Mouse (Mus musculus): Measurements from ENCODE around the gene Olfr10. TPM values are rescaled to one million over a fixed set of nuclear protein-coding genes. Genes with fewer than 3 reads are reported as not detected.

Olfr10 gene
- not detected in 2 replicates for polyA plus RNA-seq (2012; rRNA removed)
- polyA plus RNA-seq (2014; fragmentation: Nextera tagmentation; extraction: Ambion mirVana) = not detected in 2 replicates

GRCm38 (mm10) chr11:49304441-49304840 is at the start of gene Olfr10:
Gene Olfr10, plus strand, starts transcription at chr11:49304741.
- H3K4me3 ChIP-seq (replicated peaks; ENCODE audit: low read length) = no peak within 1 kb of the TSS
- H3K27me3 ChIP-seq (ENCODE audit: control insufficient read depth, insufficient read depth, low read length) = no peaks in the 10 kb centered on the region
- H3K9ac ChIP-seq (ENCODE audit: low read depth, low read length, severe bottlenecking) = no peak within 1 kb of the TSS
- H3K27ac ChIP-seq (replicated peaks; ENCODE audit: low read depth, low read length) = no peak within 1 kb of the TSS
- no peaks in the 10 kb centered on the region for H3K9me3 ChIP-seq (ENCODE audit: control insufficient read depth, low read length)
- ATAC-seq (ENCODE audit: low FRiP score, low read depth) = no peak
- H3K36me3 ChIP-seq (ENCODE audit: control insufficient read depth, insufficient read depth, low read length) = no peaks in the 10 kb centered on the region
- DNase-seq (ENCODE audit: low spot score) = no peak
- no peak for TF ChIP-seq POLR2A (IDR thresholded peaks at IDR 0.05; ENCODE audit: borderline replicate concordance, extremely low read depth, insufficient read depth, insufficient read length)
- no peak within 1 kb of the TSS for H3K4me2 ChIP-seq (replicated peaks; ENCODE audit: low read depth, low read length, severe bottlenecking)
- no peaks in the 10 kb centered on the region for H3K4me1 ChIP-seq (ENCODE audit: control insufficient read depth, insufficient read depth, low read length)

GRCm38 (mm10) chr11:49259296-49259695 is 45.2 kb upstream of the Olfr10 start:
- no peaks in the 10 kb centered on the region for H3K4me1 ChIP-seq (ENCODE audit: control insufficient read depth, insufficient read depth, low read length)
- no peaks in the 10 kb centered on the region for H3K9me3 ChIP-seq (ENCODE audit: control insufficient read depth, low read length)
- no peak for TF ChIP-seq POLR2A (IDR thresholded peaks at IDR 0.05; ENCODE audit: borderline replicate concordance, extremely low read depth, insufficient read depth, insufficient read length)
- H3K36me3 ChIP-seq (ENCODE audit: control insufficient read depth, insufficient read depth, low read length) = peaks cover 73% of the 10 kb centered on the region
- H3K4me3 ChIP-seq (replicated peaks; ENCODE audit: low read length) = no peak overlapping the region
- H3K27me3 ChIP-seq (ENCODE audit: control insufficient read depth, insufficient read depth, low read length) = no peaks in the 10 kb centered on the region
- WGBS = 88% methylated on average over 2 of the region's 2 CpGs
- no peak overlapping the region for H3K27ac ChIP-seq (replicated peaks; ENCODE audit: low read depth, low read length)
- H3K4me2 ChIP-seq (replicated peaks; ENCODE audit: low read depth, low read length, severe bottlenecking) = no peak overlapping the region
- no peak for DNase-seq (ENCODE audit: low spot score)
- ATAC-seq (ENCODE audit: low FRiP score, low read depth) = no peak
- H3K9ac ChIP-seq (ENCODE audit: low read depth, low read length, severe bottlenecking) = no peak overlapping the region

- Histone ChIP-seq H3K27ac (replicated peaks; ENCODE audit: low read depth, low read length) (no peak overlapping the region), H3K9ac (ENCODE audit: low read depth, low read length, severe bottlenecking) (no peak overlapping the region), H3K4me1 (ENCODE audit: control insufficient read depth, insufficient read depth, low read length) (no peaks in the 10 kb centered on the region), H3K4me3 (replicated peaks; ENCODE audit: low read length) (no peak overlapping the region), H3K27me3 (ENCODE audit: control insufficient read depth, insufficient read depth, low read length) (no peaks in the 10 kb centered on the region), H3K36me3 (ENCODE audit: control insufficient read depth, insufficient read depth, low read length) (peaks cover 70% of the 10 kb centered on the region), H3K4me2 (replicated peaks; ENCODE audit: low read depth, low read length, severe bottlenecking) (no peak overlapping the region), H3K9me3 (ENCODE audit: control insufficient read depth, low read length) (no peaks in the 10 kb centered on the region)
- 88% methylated on average over 1 of the region's 1 CpGs for WGBS
- ATAC-seq (ENCODE audit: low FRiP score, low read depth) = no peak
- DNase-seq (ENCODE audit: low spot score) = no peak
- no peak for TF ChIP-seq POLR2A (IDR thresholded peaks at IDR 0.05; ENCODE audit: borderline replicate concordance, extremely low read depth, insufficient read depth, insufficient read length)
These were observed 44.7 kb upstream of the Olfr10 start for GRCm38 (mm10) chr11:49259829-49260228.

- 93% methylated on average over 21 of the region's 21 CpGs for WGBS
- no peak for ATAC-seq (ENCODE audit: low FRiP score, low read depth)
- H3K36me3 ChIP-seq (ENCODE audit: control insufficient read depth, insufficient read depth, low read length) = peaks cover 69% of the 10 kb centered on the region
These were observed 43.8 kb upstream of the Olfr10 start for GRCm38 (mm10) chr11:49260598-49261312.

GRCm38 (mm10) chr11:49261313-49261855 is 43.2 kb upstream of the Olfr10 start:
- no peak for ATAC-seq (ENCODE audit: low FRiP score, low read depth)
- WGBS = 94% methylated on average over 14 of the region's 14 CpGs
- Histone ChIP-seq H3K9ac (ENCODE audit: low read depth, low read length, severe bottlenecking) (no peak overlapping the region), H3K27me3 (ENCODE audit: control insufficient read depth, insufficient read depth, low read length) (no peaks in the 10 kb centered on the region), H3K9me3 (ENCODE audit: control insufficient read depth, low read length) (no peaks in the 10 kb centered on the region), H3K4me1 (ENCODE audit: control insufficient read depth, insufficient read depth, low read length) (no peaks in the 10 kb centered on the region), H3K27ac (replicated peaks; ENCODE audit: low read depth, low read length) (no peak overlapping the region), H3K4me2 (replicated peaks; ENCODE audit: low read depth, low read length, severe bottlenecking) (no peak overlapping the region), H3K36me3 (ENCODE audit: control insufficient read depth, insufficient read depth, low read length) (peaks cover 68% of the 10 kb centered on the region), H3K4me3 (replicated peaks; ENCODE audit: low read length) (no peak overlapping the region)
- DNase-seq (ENCODE audit: low spot score) = no peak
- no peak for TF ChIP-seq POLR2A (IDR thresholded peaks at IDR 0.05; ENCODE audit: borderline replicate concordance, extremely low read depth, insufficient read depth, insufficient read length)

More at GRCm38 (mm10) chr11:49260598-49261312, 43.8 kb upstream of the Olfr10 start:
- no peaks in the 10 kb centered on the region for H3K9me3 ChIP-seq (ENCODE audit: control insufficient read depth, low read length)
- H3K9ac ChIP-seq (ENCODE audit: low read depth, low read length, severe bottlenecking) = no peak overlapping the region
- H3K27ac ChIP-seq (replicated peaks; ENCODE audit: low read depth, low read length) = no peak overlapping the region
- no peak for TF ChIP-seq POLR2A (IDR thresholded peaks at IDR 0.05; ENCODE audit: borderline replicate concordance, extremely low read depth, insufficient read depth, insufficient read length)
- no peak overlapping the region for H3K4me2 ChIP-seq (replicated peaks; ENCODE audit: low read depth, low read length, severe bottlenecking)
- H3K27me3 ChIP-seq (ENCODE audit: control insufficient read depth, insufficient read depth, low read length) = no peaks in the 10 kb centered on the region
- no peak overlapping the region for H3K4me3 ChIP-seq (replicated peaks; ENCODE audit: low read length)
- no peaks in the 10 kb centered on the region for H3K4me1 ChIP-seq (ENCODE audit: control insufficient read depth, insufficient read depth, low read length)
- no peak for DNase-seq (ENCODE audit: low spot score)
